Mouse (Mus musculus) activated CD4-positive, CD25-positive, alpha-beta regulatory T cell, adult 4 months (primary cell): Measurements from ENCODE around the gene Taf15. TPM values are rescaled to one million over a fixed set of nuclear protein-coding genes. Genes with fewer than 3 reads are reported as not detected.

Source experiments
- ATAC-seq: one replicate; pipeline ENCODE4 v1.8.0; 2017
- polyA plus RNA-seq, 2 experiments: library from polyadenylated mRNA; unstranded; fragments of 100-300 nt; shearing (Covaris generic); gene quantifications; one replicate each; pipeline ENCODE4 v1.2.1; 2017

Gene Taf15
- 10 to 100 TPM; 10.8 to 12.5 TPM for polyA plus RNA-seq

GRCm38 (mm10) chr11:83472324-83473234 is at the start of gene Taf15:
Gene Taf15, plus strand, starts transcription at chr11:83473086.
- ATAC-seq, result peak; percentile 99

- no peak for ATAC-seq
Observed at GRCm38 (mm10) chr11:83424681-83425080, 48.2 kb upstream of the Taf15 start.

- no peak for ATAC-seq
Observed at GRCm38 (mm10) chr11:83426964-83427363, 45.9 kb upstream of the Taf15 start.

GRCm38 (mm10) chr11:83429355-83429754 is 43.5 kb upstream of the Taf15 start, which contains the start of gene Gas2l2:
Gene Gas2l2, minus strand, starts transcription at chr11:83429455.
- no peak for ATAC-seq

- ATAC-seq, result no peak
Observed at GRCm38 (mm10) chr11:83432533-83432932, 40.4 kb upstream of the Taf15 start.

GRCm38 (mm10) chr11:83437377-83437776 is 35.5 kb upstream of the Taf15 start, which contains the start of gene 1700020L24Rik:
Gene 1700020L24Rik, plus strand, starts transcription at chr11:83437677.
- ATAC-seq, result no peak

- no peak for ATAC-seq
Observed at GRCm38 (mm10) chr11:83439426-83440060, 33.3 kb upstream of the Taf15 start.

GRCm38 (mm10) chr11:83440081-83441064 is 32.5 kb upstream of the Taf15 start:
- peak; percentile 90 for ATAC-seq

GRCm38 (mm10) chr11:83441235-83441634 is 31.7 kb upstream of the Taf15 start:
- no peak for ATAC-seq

- no peak for ATAC-seq
Observed at GRCm38 (mm10) chr11:83442596-83443267, 30.2 kb upstream of the Taf15 start.

GRCm38 (mm10) chr11:83443824-83444223 is 29.1 kb upstream of the Taf15 start:
- ATAC-seq, result no peak

GRCm38 (mm10) chr11:83445001-83445400 is 27.9 kb upstream of the Taf15 start:
- ATAC-seq, result no peak

- ATAC-seq, result no peak
Observed at GRCm38 (mm10) chr11:83447612-83448011, 25.3 kb upstream of the Taf15 start.

GRCm38 (mm10) chr11:83448021-83448926 is 24.6 kb upstream of the Taf15 start:
- ATAC-seq, result no peak

GRCm38 (mm10) chr11:83448927-83449236 is 24.0 kb upstream of the Taf15 start:
- no peak for ATAC-seq

GRCm38 (mm10) chr11:83449298-83449697 is 23.6 kb upstream of the Taf15 start:
- ATAC-seq, result no peak

GRCm38 (mm10) chr11:83450550-83450949 is 22.3 kb upstream of the Taf15 start:
- no peak for ATAC-seq

GRCm38 (mm10) chr11:83451281-83451680 is 21.6 kb upstream of the Taf15 start:
- ATAC-seq, result no peak

GRCm38 (mm10) chr11:83454548-83454947 is 18.3 kb upstream of the Taf15 start:
- ATAC-seq, result no peak

GRCm38 (mm10) chr11:83455608-83456007 is 17.3 kb upstream of the Taf15 start:
- ATAC-seq, result no peak

- ATAC-seq, result no peak
Observed at GRCm38 (mm10) chr11:83457257-83457656, 15.6 kb upstream of the Taf15 start.
